Mouse (Mus musculus) thymus, postnatal 4 days (tissue): ENCODE measurements around the gene Gm37596.
"Not testable (repeated sequence)": the region's sequence is repeated elsewhere in the genome, so short reads cannot be mapped to it uniquely, and the experiment has no call there.

Experiments used
- DNase-seq: peaks from one replicate; pipeline ENCODE4 v3.0.0; 2021

Gene Gm37596

DNA sequence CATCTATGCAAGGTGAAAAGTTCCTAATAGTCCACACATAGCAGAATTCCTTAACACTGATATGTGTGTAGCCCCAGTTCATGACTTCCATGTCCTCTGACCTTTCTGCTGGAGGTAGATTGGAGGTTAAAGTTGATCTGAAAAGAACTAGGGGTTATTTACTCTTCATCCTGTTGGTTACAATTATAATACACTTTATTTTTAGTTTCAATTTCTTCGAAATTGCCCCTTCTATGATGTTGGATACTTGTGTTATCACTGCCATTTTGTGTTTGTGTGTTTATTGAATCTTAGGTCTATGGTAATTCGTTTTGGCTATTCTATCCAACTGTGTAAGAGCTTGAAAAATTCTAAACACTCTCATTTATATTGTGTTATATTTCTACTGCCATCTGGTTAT, at the start of gene Gm37596:
Gene Gm37596, minus strand, starts transcription at position 101 of the 400 bp plus-strand sequence.
- not testable (repeated sequence) for DNase-seq

DNA sequence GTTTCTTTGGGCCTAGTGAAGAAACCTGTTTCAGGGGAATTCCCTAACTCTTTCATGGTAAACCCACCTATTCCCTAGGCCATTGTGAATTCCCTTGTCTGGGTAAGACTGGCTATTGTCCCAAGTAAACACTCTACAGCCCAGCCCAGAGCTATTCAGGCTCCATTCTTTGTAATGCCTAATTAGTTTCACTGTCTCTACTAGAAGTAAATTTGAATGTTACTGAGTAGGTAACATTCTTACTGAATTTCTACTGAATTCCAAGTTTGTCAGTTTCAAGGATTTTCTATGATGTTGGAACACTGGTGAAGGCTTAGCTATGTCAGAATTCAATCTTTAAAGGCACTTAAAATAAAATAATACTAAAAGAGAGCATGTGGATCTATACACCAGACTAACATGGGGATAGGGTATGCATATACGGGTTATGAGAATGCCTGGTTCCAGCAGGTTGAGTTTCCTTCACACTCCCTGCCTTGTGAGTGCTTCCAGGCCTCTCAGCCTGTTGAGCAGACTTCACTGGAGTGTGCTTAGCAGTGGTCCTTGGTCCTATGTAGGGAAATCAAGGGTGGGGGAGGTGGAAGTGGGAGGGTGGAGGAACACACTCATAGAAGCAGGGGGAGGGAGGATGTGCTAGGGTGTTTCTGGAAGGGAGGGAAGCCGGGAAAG, 16.2 kb upstream of the Gm37596 start:
- not testable (repeated sequence) for DNase-seq

DNA sequence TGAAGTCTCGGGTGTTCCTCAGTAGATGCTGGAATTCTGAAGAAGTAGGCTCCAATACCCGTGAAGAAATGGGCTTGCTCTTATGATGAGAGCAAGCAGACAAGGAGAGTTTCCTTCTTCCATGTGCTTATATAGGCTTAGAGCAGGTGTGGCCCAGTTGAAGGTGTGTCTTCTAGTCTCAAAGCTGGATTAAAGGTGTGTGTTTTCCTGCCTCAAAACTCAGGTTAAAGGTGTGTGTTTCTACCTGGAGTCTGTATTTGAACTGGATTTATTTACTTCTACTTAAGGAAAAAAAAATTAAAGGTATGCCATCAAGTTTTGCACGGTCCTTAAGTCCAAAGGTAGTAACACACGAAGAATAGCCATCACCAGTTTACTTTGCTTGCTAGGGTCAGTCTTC, 16.7 kb downstream of the Gm37596 start, which contains the start of gene Tdpoz1:
Gene Tdpoz1, minus strand, starts transcription at position 101 of the 400 bp plus-strand sequence.
- DNase-seq: not testable (repeated sequence)

DNA sequence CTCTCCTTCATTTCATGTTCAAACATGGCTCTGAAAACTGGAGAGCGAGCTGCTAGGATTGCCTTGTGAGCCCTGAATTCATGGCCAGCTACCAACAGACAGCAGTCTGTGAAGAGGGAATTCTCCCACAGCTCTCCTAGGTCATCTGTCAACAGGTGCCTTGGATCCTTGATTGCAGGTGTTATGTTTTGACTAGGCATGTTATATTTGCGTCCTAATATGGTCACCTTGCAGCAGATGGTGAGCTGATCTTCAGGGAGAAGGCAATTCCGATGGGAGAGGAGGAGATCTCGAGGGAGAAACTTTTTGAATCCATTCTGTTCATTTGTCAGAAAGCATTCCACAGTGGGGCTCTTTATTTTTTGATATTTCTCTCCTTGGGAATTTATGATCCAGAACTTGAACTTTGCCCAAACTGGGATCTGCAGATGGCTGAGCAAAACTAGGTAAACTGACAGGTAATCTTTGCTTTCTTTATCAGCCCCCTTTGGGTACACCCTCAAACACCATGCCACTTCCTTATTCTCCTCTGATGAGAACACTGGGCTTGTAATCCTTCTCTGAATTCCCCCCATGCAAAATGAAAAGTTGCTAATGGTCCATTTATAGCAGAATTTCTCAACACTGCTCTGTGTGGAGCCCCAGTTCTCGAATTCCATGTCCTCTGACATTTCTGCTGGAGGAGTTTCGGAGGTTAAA, 21.9 kb downstream of the Gm37596 start:
- not testable (repeated sequence) for DNase-seq

DNA sequence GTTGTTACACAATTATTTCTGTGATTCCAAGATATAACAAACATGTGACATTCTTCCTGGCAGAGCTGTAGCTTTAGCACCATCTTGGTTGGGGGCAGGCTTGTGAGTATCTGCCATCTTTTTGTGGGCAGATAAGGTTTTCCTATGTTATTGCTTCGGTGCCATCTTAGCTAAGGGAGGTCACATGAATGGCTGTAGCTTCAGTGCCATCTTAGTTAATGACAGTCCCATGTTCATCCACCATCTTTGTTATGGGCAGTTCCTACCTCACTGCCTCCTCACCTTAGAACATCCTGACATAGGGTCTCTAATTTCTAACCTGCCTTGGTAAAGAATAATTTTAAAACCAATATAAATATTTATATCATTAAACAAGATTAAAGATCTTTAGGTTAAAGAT, 38.6 kb downstream of the Gm37596 start:
- no peak for DNase-seq

DNA sequence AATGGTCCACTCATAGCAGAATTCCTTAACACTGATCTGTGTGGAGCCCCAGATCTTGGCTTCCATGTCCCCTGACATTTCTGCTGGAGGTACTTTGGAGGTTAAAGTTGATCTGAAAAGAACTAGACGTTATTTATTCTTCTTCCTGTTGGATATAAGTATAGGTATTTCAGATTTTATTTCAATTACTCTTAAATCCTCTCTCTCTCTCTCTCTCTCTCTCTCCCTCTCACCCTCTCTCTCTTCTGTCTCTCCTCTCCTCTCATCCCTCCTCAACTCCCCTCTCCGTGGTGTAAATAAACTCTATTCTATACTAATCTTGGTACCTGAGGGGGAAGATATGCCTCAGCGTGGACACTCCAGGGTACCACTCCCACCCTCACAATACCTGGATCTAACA, 40.3 kb downstream of the Gm37596 start, which contains the start of gene Tdpoz2:
Gene Tdpoz2, minus strand, starts transcription at position 101 of the 400 bp plus-strand sequence.
- no peak for DNase-seq
